Mouse (Mus musculus) kidney, embryonic 16.5 days (tissue): Measurements from ENCODE around the gene Ccr3. TPM values are rescaled to one million over a fixed set of nuclear protein-coding genes. Genes with fewer than 3 reads are reported as not detected.
"Not testable (repeated sequence)": the region's sequence is repeated elsewhere in the genome, so short reads cannot be mapped to it uniquely, and the experiment has no call there.

ENCODE experiments used
- ATAC-seq: fragments of 200-750 bp; cut with Nextera tagmentation; 2 replicates; pipeline ENCODE4 v1.8.0; 2017; ENCODE audit warnings: moderate TSS enrichment; ENCODE audit not compliant: low FRiP score, low TSS enrichment
- H3K27ac ChIP-seq: fragments of 300-500 bp; sonication (generic); 2 replicates; pipeline ENCODE4 v1.5.1; 2014; ENCODE audit warnings: low read length
- H3K27me3 ChIP-seq: fragments of 300-500 bp; sonication (generic); 2 replicates; pipeline ENCODE4 v1.6.1; 2014; ENCODE audit warnings: low read length, control low read depth, mixed read lengths; ENCODE audit not compliant: insufficient read depth
- H3K36me3 ChIP-seq: fragments of 300-500 bp; sonication (generic); 2 replicates; pipeline ENCODE4 v1.6.1; 2014; ENCODE audit warnings: low read length, control low read depth, mixed read lengths; ENCODE audit not compliant: insufficient read depth
- H3K4me1 ChIP-seq: fragments of 300-500 bp; sonication (generic); 2 replicates; pipeline ENCODE4 v1.6.1; 2014; ENCODE audit warnings: low read length, control low read depth, mixed read lengths; ENCODE audit not compliant: insufficient read depth
- H3K4me2 ChIP-seq: fragments of 300-500 bp; sonication (generic); replicated peaks from 2 replicates; pipeline ENCODE4 v1.6.1; 2014; ENCODE audit warnings: low read depth, low read length
- H3K4me3 ChIP-seq: fragments of 300-500 bp; sonication (generic); 2 replicates; pipeline ENCODE4 v1.5.1; 2014; ENCODE audit warnings: mild to moderate bottlenecking, low read length
- H3K9ac ChIP-seq: fragments of 300-500 bp; sonication (generic); replicated peaks from 2 replicates; pipeline ENCODE4 v1.6.1; 2014; ENCODE audit warnings: low read length
- H3K9me3 ChIP-seq: fragments of 300-500 bp; sonication (generic); 2 replicates; pipeline ENCODE4 v1.6.1; 2016; ENCODE audit warnings: low read length, control low read depth
- WGBS: fragments of 180-500 bp; shearing (Covaris S2); extraction: QIAGEN DNeasy Blood & Tissue Kit; methylation state at CpG from one replicate; pipeline ENCODE4 v1.1.7; 2014; 5-methylcytosine and 5-hydroxymethylcytosine counted together
- polyA plus RNA-seq: library from polyadenylated mRNA; unstranded; fragments of >200 nt; fragmentation: Nextera tagmentation; extraction: Ambion mirVana; gene quantifications from 2 replicates; pipeline ENCODE4 v1.2.1, GENCODE M21; 2015

The Ccr3 gene
- polyA plus RNA-seq, 1 experiment from 2014 or later = not detected

GRCm38 (mm10) chr9:124038158-124038582 is 16.4 kb downstream of the Ccr3 start:
- Histone ChIP-seq H3K27ac (no peak overlapping the region), H3K36me3 (no peaks in the 10 kb centered on the region), H3K4me3 (no peak overlapping the region), H3K9me3 (no peaks in the 10 kb centered on the region), H3K9ac (no peak overlapping the region), H3K4me1 (0 out of 2 replicates have a peak, but pooled peaks cover 10% of the 10 kb centered on the region), H3K27me3 (no peaks in the 10 kb centered on the region), H3K4me2 (no peak overlapping the region)
- WGBS = 39% methylated on average over 2 of the region's 2 CpGs
- 0 out of 2 replicates have a peak, but pooled peaks have one; percentile 19 for ATAC-seq

- WGBS = 71% methylated on average over 5 of the region's 5 CpGs
- no peak for ATAC-seq
- H3K27me3 ChIP-seq = no peaks in the 10 kb centered on the region
These were observed 17.2 kb downstream of the Ccr3 start for GRCm38 (mm10) chr9:124038949-124039348.

GRCm38 (mm10) chr9:124040932-124041331 is 19.2 kb downstream of the Ccr3 start:
- Histone ChIP-seq H3K36me3 (no peaks in the 10 kb centered on the region), H3K4me3 (no peak overlapping the region), H3K27me3 (no peaks in the 10 kb centered on the region), H3K4me2 (no peak overlapping the region), H3K9ac (no peak overlapping the region), H3K9me3 (no peaks in the 10 kb centered on the region), H3K27ac (no peak overlapping the region), H3K4me1 (0 out of 2 replicates have a peak, but pooled peaks cover 10% of the 10 kb centered on the region)
- no peak for ATAC-seq
- 76% methylated on average over 3 of the region's 3 CpGs for WGBS

More at GRCm38 (mm10) chr9:124038949-124039348, 17.2 kb downstream of the Ccr3 start:
- Histone ChIP-seq H3K9ac (no peak overlapping the region), H3K9me3 (no peaks in the 10 kb centered on the region), H3K4me1 (0 out of 2 replicates have a peak, but pooled peaks cover 10% of the 10 kb centered on the region), H3K4me2 (no peak overlapping the region), H3K4me3 (no peak overlapping the region), H3K36me3 (no peaks in the 10 kb centered on the region), H3K27ac (no peak overlapping the region)

- WGBS = 49% methylated on average over 2 of the region's 2 CpGs
- no peak overlapping the region for H3K4me3 ChIP-seq
- ATAC-seq = no peak
- H3K4me2 ChIP-seq = no peak overlapping the region
- H3K4me1 ChIP-seq = no peaks in the 10 kb centered on the region
- H3K9ac ChIP-seq = no peak overlapping the region
- no peaks in the 10 kb centered on the region for H3K36me3 ChIP-seq
- no peaks in the 10 kb centered on the region for H3K9me3 ChIP-seq
- no peaks in the 10 kb centered on the region for H3K27me3 ChIP-seq
- no peak overlapping the region for H3K27ac ChIP-seq
These were observed 31.8 kb downstream of the Ccr3 start for GRCm38 (mm10) chr9:124053532-124053931.

GRCm38 (mm10) chr9:124056158-124056709 is 34.5 kb downstream of the Ccr3 start:
- 43% methylated on average over 3 of the region's 3 CpGs for WGBS
- ATAC-seq = no peak
- no peaks in the 10 kb centered on the region for H3K36me3 ChIP-seq

GRCm38 (mm10) chr9:124059660-124060352 is 38.0 kb downstream of the Ccr3 start:
- H3K36me3 ChIP-seq = no peaks in the 10 kb centered on the region
- 64% methylated on average over 2 of the region's 2 CpGs for WGBS
- ATAC-seq = no peak

More at GRCm38 (mm10) chr9:124056158-124056709, 34.5 kb downstream of the Ccr3 start:
- H3K4me2 ChIP-seq = no peak overlapping the region
- H3K9me3 ChIP-seq = no peaks in the 10 kb centered on the region
- no peak overlapping the region for H3K4me3 ChIP-seq
- H3K4me1 ChIP-seq = no peaks in the 10 kb centered on the region
- no peak overlapping the region for H3K27ac ChIP-seq
- H3K9ac ChIP-seq = no peak overlapping the region
- H3K27me3 ChIP-seq = no peaks in the 10 kb centered on the region

GRCm38 (mm10) chr9:124061474-124062432 is 40.0 kb downstream of the Ccr3 start:
- H3K4me2 ChIP-seq, ATAC-seq, H3K27me3 ChIP-seq, H3K9ac ChIP-seq, H3K9me3 ChIP-seq, H3K36me3 ChIP-seq, H3K27ac ChIP-seq, H3K4me1 ChIP-seq, H3K4me3 ChIP-seq: not testable (repeated sequence)
- 66% methylated on average over 3 of the region's 3 CpGs for WGBS

More at GRCm38 (mm10) chr9:124059660-124060352, 38.0 kb downstream of the Ccr3 start:
- no peak overlapping the region for H3K27ac ChIP-seq
- H3K4me3 ChIP-seq = no peak overlapping the region
- H3K9ac ChIP-seq = no peak overlapping the region
- no peaks in the 10 kb centered on the region for H3K9me3 ChIP-seq
- no peak overlapping the region for H3K4me2 ChIP-seq
- no peaks in the 10 kb centered on the region for H3K4me1 ChIP-seq
- no peaks in the 10 kb centered on the region for H3K27me3 ChIP-seq

GRCm38 (mm10) chr9:124066572-124067103 is 44.9 kb downstream of the Ccr3 start:
- H3K27me3 ChIP-seq = no peaks in the 10 kb centered on the region
- H3K4me2 ChIP-seq = no peak overlapping the region
- no peaks in the 10 kb centered on the region for H3K36me3 ChIP-seq
- no peaks in the 10 kb centered on the region for H3K9me3 ChIP-seq
- no peak overlapping the region for H3K27ac ChIP-seq
- no peak for ATAC-seq
- H3K9ac ChIP-seq = no peak overlapping the region
- H3K4me3 ChIP-seq = no peak overlapping the region
- H3K4me1 ChIP-seq = no peaks in the 10 kb centered on the region

- Histone ChIP-seq H3K27ac (no peak overlapping the region), H3K4me3 (no peak overlapping the region), H3K4me2 (no peak overlapping the region), H3K9me3 (no peaks in the 10 kb centered on the region), H3K4me1 (no peaks in the 10 kb centered on the region), H3K9ac (no peak overlapping the region), H3K36me3 (no peaks in the 10 kb centered on the region), H3K27me3 (no peaks in the 10 kb centered on the region)
- WGBS = 55% methylated on average over 2 of the region's 2 CpGs
- no peak for ATAC-seq
These were observed 46.6 kb downstream of the Ccr3 start for GRCm38 (mm10) chr9:124068098-124069058.
